In the genomic region with DNA sequence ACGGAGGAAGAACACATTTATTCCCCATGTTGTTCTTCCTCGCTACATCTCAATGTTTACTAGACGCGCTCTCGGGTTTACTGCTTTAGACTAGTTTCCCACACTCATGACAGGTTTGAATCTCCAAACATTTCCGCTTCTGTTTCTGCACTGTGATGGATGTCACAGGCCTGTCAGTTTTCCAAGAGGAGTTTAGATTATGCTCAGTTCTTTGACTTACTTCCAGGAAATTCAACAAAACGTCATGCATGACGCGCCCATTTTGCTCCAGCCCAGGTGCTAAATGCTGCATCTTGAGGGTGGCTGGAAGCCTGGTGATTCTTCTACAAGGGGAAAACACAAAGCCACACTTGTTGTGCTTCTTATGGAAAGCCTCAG, we compare ENCODE assay signal across 35 mouse cellular contexts. TPM values are rescaled to one million over a fixed set of nuclear protein-coding genes. Genes with fewer than 3 reads are reported as not detected.
DNase-seq lines count a peak whose midpoint lies in the region; ATAC-seq and TF ChIP-seq lines count a peak whose summit lies in the region.
"Had no signal": no experiment of that assay in that cellular context is flagged by ENCODE, and none has a peak within 500 bp of the region (broad histone marks: within the 10 kb centered on the region; RNA-seq: fewer than 3 reads in every experiment).

No protein-coding gene starts in this region.

- H3K79me2 ChIP-seq in heart, adult 2 months (replicated peaks; ENCODE audit: control insufficient read depth, insufficient read depth, low read length) = no peaks in the 10 kb centered on the region

- no peak for TF ChIP-seq CTCF in heart, adult 2 months (IDR thresholded peaks at IDR 0.05)

- TF ChIP-seq EP300 in heart, adult 2 months (IDR thresholded peaks at IDR 0.05; ENCODE audit: insufficient read depth, low read depth, low read length) = no peak

- ATAC-seq in embryonic facial prominence, embryonic 15.5 days (ENCODE audit: insufficient number of reproducible peaks, low FRiP score, low TSS enrichment, low read depth) = 0 out of 2 replicates have a peak, but pooled peaks have one; percentile 47
- ATAC-seq in monocyte, adult 5-6 weeks (replicated peaks; ENCODE audit: insufficient number of reproducible peaks, low FRiP score, low TSS enrichment, poor library complexity, severe bottlenecking) = no peak
- ATAC-seq: liver, embryonic 12.5 days; midbrain, embryonic 16.5 days had no signal

- TF ChIP-seq POLR2A in heart, adult 2 months (IDR thresholded peaks at IDR 0.05; ENCODE audit: insufficient read depth, low read depth, low read length) = no peak

- no peak overlapping the region for H3K9ac ChIP-seq in heart, adult 2 months (ENCODE audit: low read depth, low read length)
- no peak overlapping the region for H3K9ac ChIP-seq in embryonic facial prominence, embryonic 15.5 days
- H3K9ac ChIP-seq: embryonic facial prominence, embryonic 12.5 days; heart, embryonic 15.5 days; hindbrain, embryonic 13.5 days; limb, embryonic 13.5 days; liver, embryonic 12.5 days had no signal

- no peaks in the 10 kb centered on the region for H3K9me3 ChIP-seq in embryonic facial prominence, embryonic 15.5 days (replicated peaks)
- H3K9me3 ChIP-seq: embryonic facial prominence, embryonic 12.5 days; G1E; heart, embryonic 15.5 days; hindbrain, embryonic 13.5 days; limb, embryonic 13.5 days; liver, embryonic 12.5 days; midbrain, embryonic 10.5 days had no signal

- H3K27me3 ChIP-seq in heart, adult 2 months (ENCODE audit: control insufficient read depth, insufficient read depth, low read length) = no peaks in the 10 kb centered on the region
- H3K27me3 ChIP-seq in embryonic facial prominence, embryonic 15.5 days = no peaks in the 10 kb centered on the region
- H3K27me3 ChIP-seq: CH12.LX; embryonic facial prominence, embryonic 12.5 days; heart, embryonic 15.5 days; hindbrain, embryonic 13.5 days; limb, embryonic 13.5 days; liver, embryonic 12.5 days; Patski had no signal

- intact Hi-C loops in heart, adult 2 months (cut with DNase I) = loop anchor here (5.0 kb wide), 1 partner anchor 36 kb away; no protein-coding TSS in a partner anchor

- peaks cover 2% of the 10 kb centered on the region; the same call in 1 of the 2 replicates for H3K36me3 ChIP-seq in heart, adult 2 months (ENCODE audit: control insufficient read depth, insufficient read depth, low read length)
- no peaks in the 10 kb centered on the region for H3K36me3 ChIP-seq in embryonic facial prominence, embryonic 15.5 days
- H3K36me3 ChIP-seq: embryonic facial prominence, embryonic 12.5 days; G1E; heart, embryonic 15.5 days; hindbrain, embryonic 13.5 days; limb, embryonic 13.5 days; liver, embryonic 12.5 days; midbrain, embryonic 10.5 days had no signal

- no peak overlapping the region for H3K4me2 ChIP-seq in embryonic facial prominence, embryonic 15.5 days (replicated peaks)
- H3K4me2 ChIP-seq: embryonic facial prominence, embryonic 12.5 days; heart, embryonic 15.5 days; hindbrain, embryonic 13.5 days; limb, embryonic 13.5 days; liver, embryonic 12.5 days had no signal

- H3K4me3 ChIP-seq in heart, adult 2 months = no peak overlapping the region
- H3K4me3 ChIP-seq in embryonic facial prominence, embryonic 15.5 days (replicated peaks) = no peak overlapping the region
- H3K4me3 ChIP-seq: embryonic facial prominence, embryonic 12.5 days; heart, embryonic 15.5 days; hindbrain, embryonic 13.5 days; limb, embryonic 13.5 days; liver, embryonic 12.5 days; midbrain, embryonic 10.5 days had no signal

- peak; percentile 87 for DNase-seq in heart, adult 11 months
- DNase-seq in heart, adult 2 months = no peak
- DNase-seq in kidney, postnatal 10 days = peak; percentile 18
- DNase-seq in kidney, adult 9 months = no peak
- DNase-seq in lung, postnatal 10 days = peak; percentile 35
- no peak for DNase-seq in left cerebral cortex, adult 18-20 months (ENCODE audit: low spot score in 2 of 2)
- DNase-seq: B cell, adult 2 months; cerebellum, adult 11 months; cerebellum, postnatal 14 days; gastrocnemius, postnatal 36 days; heart, postnatal 36 days; kidney, postnatal 36 days; layer of hippocampus, postnatal 36 days; right cerebral cortex, postnatal 4 days; thymus, adult 18-20 months; thymus, postnatal 36 days had no signal

- 70% methylated on average over 9 of the region's 9 CpGs for WGBS in heart, adult 2 months
- 62% methylated on average over 9 of the region's 9 CpGs for WGBS in embryonic facial prominence, embryonic 15.5 days

- H3K4me1 ChIP-seq in heart, adult 2 months (ENCODE audit: control insufficient read depth, insufficient read depth, low read length) = peaks cover 6% of the 10 kb centered on the region
- peaks cover 11% of the 10 kb centered on the region; the same call in 1 of the 2 replicates for H3K4me1 ChIP-seq in embryonic facial prominence, embryonic 15.5 days
- H3K4me1 ChIP-seq: embryonic facial prominence, embryonic 12.5 days; hindbrain, embryonic 13.5 days; liver, embryonic 12.5 days; midbrain, embryonic 10.5 days had no signal

- no peak overlapping the region for H3K27ac ChIP-seq in heart, adult 2 months
- H3K27ac ChIP-seq in embryonic facial prominence, embryonic 15.5 days (replicated peaks) = peak overlapping the region; percentile 31
- H3K27ac ChIP-seq: embryonic facial prominence, embryonic 12.5 days; heart, embryonic 15.5 days; hindbrain, embryonic 13.5 days; limb, embryonic 13.5 days; liver, embryonic 12.5 days; macrophage; midbrain, embryonic 10.5 days had no signal

RNA-seq across cellular contexts. Expression of gene Hacd4, which starts 40.1 kb away (rescaled TPM):
- 1 to 10 TPM; 3.5 to 5.4 TPM for total RNA-seq in heart, adult 2 months (2021)
- 2.9 and 5.0 TPM in 2 replicates for polyA plus RNA-seq in heart, adult 2 months (2012; rRNA removed)
- polyA plus RNA-seq in embryonic facial prominence, embryonic 15.5 days (2015; fragmentation: Nextera tagmentation; extraction: Ambion mirVana) = 11.8 and 12.1 TPM in 2 replicates
- total RNA-seq in monocyte, adult 5-6 weeks (2017) = 23.0 to 31.7 TPM (median 30.7 TPM) in 3 replicates
- 1 to 10 TPM; 1.5 to 2.0 TPM for total RNA-seq in left cerebral cortex, adult 18-20 months (2021)
- polyA plus RNA-seq: G1E had no signal

RNA-seq across cellular contexts. Expression of gene Ifnb1, which starts 43.8 kb away (rescaled TPM):
- total RNA-seq in heart, adult 2 months (2021) = not detected
- not detected in 2 replicates for polyA plus RNA-seq in heart, adult 2 months (2012; rRNA removed)
- polyA plus RNA-seq in embryonic facial prominence, embryonic 15.5 days (2015; fragmentation: Nextera tagmentation; extraction: Ambion mirVana) = not detected in 2 replicates
- total RNA-seq in monocyte, adult 5-6 weeks (2017) = not detected in 3 replicates
- total RNA-seq in left cerebral cortex, adult 18-20 months (2021) = not detected
- total RNA-seq: adrenal gland, adult 18-20 months; adrenal gland, postnatal 4 days; CH12.LX; G1E; gastrocnemius, postnatal 36 days; heart, postnatal 36 days; layer of hippocampus, adult 8-10 months; layer of hippocampus, postnatal 36 days; left cerebral cortex, postnatal 14 days had no signal
- polyA plus RNA-seq: embryonic facial prominence, embryonic 12.5 days; G1E; heart, embryonic 15.5 days; hindbrain, embryonic 13.5 days; limb, embryonic 13.5 days; liver, embryonic 12.5 days; midbrain, embryonic 10.5 days; midbrain, embryonic 16.5 days; neural tube, embryonic 14.5 days; Patski; stomach, embryonic 14.5 days had no signal

Comparison
In these comparisons a context has a peak if more than half of its experiments do, and no peak if none do; other contexts are left out.
1. DNase-seq: peak in heart, adult 11 months (single experiment), kidney, postnatal 10 days (single experiment) and lung, postnatal 10 days (single experiment); none in heart, adult 2 months (0 of 2), kidney, adult 9 months (single experiment) and left cerebral cortex, adult 18-20 months (0 of 2).